Mouse (Mus musculus): ENCODE results near the gene Olfr1333.
"Not testable (repeated sequence)": the region's sequence is repeated elsewhere in the genome, so short reads cannot be mapped to it uniquely, and the experiment has no call there.

Olfr1333 gene

GRCm38 (mm10) chr4:118836179-118836578, at the start of gene Olfr1333:
Olfr1333 (minus strand) TSS chr4:118836279.
- no peak for DNase-seq

- no peak for DNase-seq
Measured at GRCm38 (mm10) chr4:118867566-118867965, 31.5 kb upstream of the Olfr1333 start.

GRCm38 (mm10) chr4:118864349-118864748, 28.3 kb upstream of the Olfr1333 start, which contains the start of gene Olfr1331:
Olfr1331 (plus strand) TSS chr4:118864649.
- DNase-seq = no peak

- DNase-seq = no peak
Measured at GRCm38 (mm10) chr4:118862704-118863103, 26.6 kb upstream of the Olfr1333 start.

- no peak for DNase-seq
Measured at GRCm38 (mm10) chr4:118861791-118862190, 25.7 kb upstream of the Olfr1333 start.

- no peak for DNase-seq
Measured at GRCm38 (mm10) chr4:118818921-118819320, 17.2 kb downstream of the Olfr1333 start.

GRCm38 (mm10) chr4:118809844-118810243, 26.2 kb downstream of the Olfr1333 start, which contains the start of gene Olfr1335:
Olfr1335 (minus strand) TSS chr4:118809944.
- DNase-seq = no peak

- not testable (repeated sequence) for DNase-seq
Measured at GRCm38 (mm10) chr4:118792796-118793195, 43.3 kb downstream of the Olfr1333 start.

- no peak for DNase-seq
Measured at GRCm38 (mm10) chr4:118782486-118782885, 53.6 kb downstream of the Olfr1333 start, which contains the start of gene Olfr1337. Olfr1337 (minus strand) TSS chr4:118782586.
